Mouse (Mus musculus): ENCODE results near the gene Hist1h2bh.
"Not testable (repeated sequence)": the region's sequence is repeated elsewhere in the genome, so short reads cannot be mapped to it uniquely, and the experiment has no call there.

The Hist1h2bh gene

DNA sequence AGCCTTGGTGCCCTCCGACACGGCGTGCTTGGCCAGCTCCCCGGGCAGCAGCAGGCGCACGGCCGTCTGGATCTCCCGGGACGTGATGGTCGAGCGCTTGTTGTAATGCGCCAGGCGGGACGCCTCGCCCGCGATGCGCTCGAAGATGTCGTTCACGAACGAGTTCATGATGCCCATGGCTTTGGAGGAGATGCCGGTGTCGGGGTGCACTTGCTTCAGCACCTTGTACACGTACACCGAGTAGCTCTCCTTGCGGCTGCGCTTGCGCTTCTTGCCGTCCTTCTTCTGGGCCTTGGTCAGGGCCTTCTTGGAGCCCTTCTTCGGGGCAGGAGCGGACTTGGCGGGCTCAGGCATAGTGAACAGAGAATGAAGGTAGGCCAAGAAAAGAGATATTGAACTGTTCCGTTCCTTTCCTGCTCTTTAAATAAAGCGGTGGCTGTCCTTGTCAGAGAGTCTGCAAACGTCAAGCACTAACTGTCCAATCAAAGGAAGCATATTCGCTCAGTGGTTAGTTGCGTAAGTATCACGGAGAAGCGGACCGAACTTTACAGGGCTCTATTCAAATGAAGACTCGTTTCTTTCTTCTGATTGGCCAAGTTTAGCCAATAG, at the start of gene Hist1h2bh:
Gene Hist1h2bh, minus strand, starts transcription at position 394 of the 609 bp plus-strand sequence.
- DNase-seq, result peak; percentile 72

GRCm38 (mm10) chr13:23592614-23593013, 49.4 kb upstream of the Hist1h2bh start:
- DNase-seq, result no peak

DNA sequence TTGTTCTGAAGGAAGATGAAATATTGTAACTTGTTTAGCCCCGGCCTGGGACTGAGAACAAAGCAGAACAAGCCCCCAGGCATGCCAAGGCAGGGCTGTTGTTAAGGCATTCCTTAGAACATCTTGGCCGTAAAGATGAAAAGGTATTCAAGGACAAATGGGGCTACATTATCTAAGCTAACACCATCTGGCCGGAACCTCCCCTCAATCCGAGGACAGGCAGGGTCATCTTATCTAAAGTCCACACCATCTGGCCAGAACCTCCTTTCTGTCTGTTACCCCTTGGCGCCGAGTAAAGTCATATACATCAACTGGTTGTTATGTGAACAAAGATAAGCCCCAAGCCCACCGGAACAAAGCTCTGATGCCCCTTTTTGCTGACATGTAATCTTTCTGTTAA, 48.7 kb upstream of the Hist1h2bh start:
- DNase-seq, result not testable (repeated sequence)

GRCm38 (mm10) chr13:23591206-23591605, 48.0 kb upstream of the Hist1h2bh start:
- DNase-seq, result no peak

GRCm38 (mm10) chr13:23586940-23587225, 43.7 kb upstream of the Hist1h2bh start:
- no peak for DNase-seq

DNA sequence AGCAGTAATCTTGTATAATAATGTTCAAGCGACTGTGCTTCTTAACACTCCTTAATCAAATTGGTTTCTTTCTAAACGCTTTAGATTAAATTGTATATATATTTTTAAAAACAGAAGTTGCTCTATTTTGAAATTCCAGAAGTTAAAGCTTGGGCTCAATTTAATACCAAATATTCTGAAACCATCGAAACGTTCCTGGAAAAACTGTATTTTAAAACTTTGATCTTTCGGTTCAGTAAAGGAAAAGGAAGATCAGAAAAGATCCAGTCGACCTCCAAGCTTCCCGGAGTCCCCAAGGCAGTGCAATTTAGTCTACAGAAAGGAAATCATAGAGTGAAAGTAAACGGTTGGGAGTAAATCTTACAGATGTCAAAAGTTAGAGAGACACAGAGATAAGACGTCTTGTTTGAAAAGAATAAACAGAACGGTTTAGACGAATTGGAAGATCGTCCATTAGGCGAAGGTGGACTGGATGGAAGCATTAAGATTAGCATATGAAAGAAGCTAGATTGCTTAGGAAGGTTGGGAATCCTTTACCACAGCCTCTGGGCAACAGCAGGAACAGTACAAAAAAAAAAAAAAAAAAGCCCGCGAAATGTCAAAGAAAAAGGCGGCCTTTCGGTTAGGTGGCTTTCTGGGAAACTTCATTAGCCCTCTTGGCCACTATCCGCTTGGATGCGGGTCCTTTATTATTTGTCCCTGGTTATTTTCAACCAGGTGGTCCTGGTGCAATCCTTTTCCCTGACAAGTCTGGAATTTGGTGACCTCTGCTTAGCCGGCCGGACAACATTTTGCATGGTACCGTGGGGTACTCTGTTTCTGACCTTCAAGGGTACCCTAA, 43.1 kb upstream of the Hist1h2bh start:
- no peak for DNase-seq

- DNase-seq, result peak; percentile 68
Observed at GRCm38 (mm10) chr13:23585442-23586098, 42.4 kb upstream of the Hist1h2bh start.

- DNase-seq, result peak; percentile 81
Observed at GRCm38 (mm10) chr13:23585029-23585441, 41.8 kb upstream of the Hist1h2bh start.

GRCm38 (mm10) chr13:23584331-23584730, 41.1 kb upstream of the Hist1h2bh start:
- DNase-seq, result no peak

DNA sequence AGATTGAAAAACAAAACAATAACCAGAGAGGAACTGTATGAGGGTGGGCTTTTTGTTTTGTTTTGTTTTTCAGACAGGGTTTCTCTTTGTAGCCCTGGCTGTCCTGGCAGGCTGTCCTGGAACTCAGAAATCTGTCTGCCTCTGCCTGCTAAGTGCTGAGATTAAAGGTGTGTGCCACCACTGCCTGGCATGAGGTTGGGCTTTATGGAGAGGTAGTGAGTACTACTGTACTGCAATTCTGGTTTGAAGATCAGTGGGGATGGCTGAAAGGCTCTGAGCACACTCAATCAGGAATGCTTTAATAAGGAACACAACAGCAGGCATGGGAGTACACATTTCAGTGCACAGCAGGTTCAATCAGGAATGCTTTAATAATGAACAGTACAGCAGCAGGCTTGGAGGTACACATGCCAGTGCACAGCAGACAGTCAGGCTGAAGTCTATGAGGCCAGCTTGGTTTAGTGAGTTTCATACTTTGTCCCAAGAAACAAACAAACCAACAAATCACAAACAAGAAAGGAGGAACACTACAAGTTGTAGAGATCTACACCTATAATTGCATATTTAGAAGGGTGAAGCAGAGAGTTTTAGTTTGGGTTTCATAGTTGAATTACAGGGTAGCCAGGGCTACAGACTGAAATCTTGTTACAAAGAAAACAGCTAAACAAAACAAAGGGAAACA, 40.3 kb upstream of the Hist1h2bh start:
- no peak for DNase-seq

GRCm38 (mm10) chr13:23582219-23583056, 39.2 kb upstream of the Hist1h2bh start:
- DNase-seq, result no peak

GRCm38 (mm10) chr13:23581408-23582218, 38.4 kb upstream of the Hist1h2bh start, which contains the start of gene Hist1h4d:
TSS of gene Hist1h4d (plus strand) at chr13:23581598.
- peak; percentile 94 for DNase-seq

GRCm38 (mm10) chr13:23577835-23578234, 34.6 kb upstream of the Hist1h2bh start:
- no peak for DNase-seq

DNA sequence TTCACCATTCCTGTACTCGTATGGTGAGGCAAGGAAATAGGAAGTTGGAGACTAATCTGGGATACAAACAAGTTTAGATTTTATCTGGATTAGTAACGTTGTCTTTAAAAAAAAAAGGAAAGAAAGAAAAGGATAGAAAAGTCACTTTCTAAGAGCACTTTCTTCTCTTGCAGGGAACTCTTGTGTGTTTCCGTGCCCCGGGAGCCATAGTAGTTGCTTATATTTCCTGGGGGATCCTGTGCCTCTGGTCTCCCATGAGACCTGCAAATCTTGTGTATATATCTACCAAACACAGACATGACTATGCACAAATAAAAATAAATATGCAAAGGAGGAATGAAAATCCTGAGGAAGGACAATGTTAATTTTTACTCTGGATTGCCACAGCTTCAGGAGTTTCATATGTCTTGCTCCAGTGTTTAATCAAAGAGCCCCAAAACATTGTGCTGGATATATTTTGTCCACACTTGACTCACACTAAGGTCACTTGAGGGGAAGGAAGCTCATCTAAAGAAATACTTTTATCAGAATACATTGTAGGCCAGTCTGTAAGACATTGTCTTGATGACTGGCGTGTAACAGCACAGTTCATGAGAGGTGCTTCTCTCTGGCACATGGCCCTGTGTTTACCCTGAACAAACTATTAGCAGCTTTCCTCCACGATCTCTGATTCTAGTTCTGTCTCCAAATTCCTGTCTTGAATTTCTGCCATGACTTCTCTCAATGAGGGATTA, 33.9 kb upstream of the Hist1h2bh start:
- no peak for DNase-seq

- DNase-seq, result no peak
Observed at GRCm38 (mm10) chr13:23576351-23576881, 33.2 kb upstream of the Hist1h2bh start.

DNA sequence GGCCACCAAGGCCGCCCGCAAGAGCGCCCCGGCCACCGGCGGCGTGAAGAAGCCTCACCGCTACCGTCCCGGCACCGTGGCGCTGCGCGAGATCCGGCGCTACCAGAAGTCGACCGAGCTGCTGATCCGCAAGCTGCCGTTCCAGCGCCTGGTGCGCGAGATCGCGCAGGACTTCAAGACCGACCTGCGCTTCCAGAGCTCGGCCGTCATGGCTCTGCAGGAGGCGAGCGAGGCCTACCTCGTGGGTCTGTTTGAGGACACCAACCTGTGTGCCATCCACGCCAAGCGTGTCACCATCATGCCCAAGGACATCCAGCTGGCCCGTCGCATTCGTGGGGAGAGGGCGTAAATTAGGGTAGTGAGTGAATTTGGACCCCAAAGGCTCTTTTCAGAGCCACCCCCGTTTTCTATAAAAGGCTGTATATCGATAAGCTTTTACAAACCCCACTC, 32.7 kb upstream of the Hist1h2bh start:
- DNase-seq, result not testable (repeated sequence)

GRCm38 (mm10) chr13:23575271-23575851, 32.2 kb upstream of the Hist1h2bh start, which contains the start of gene Hist1h3d:
TSS of gene Hist1h3d (plus strand) at chr13:23575763.
- no peak for DNase-seq

DNA sequence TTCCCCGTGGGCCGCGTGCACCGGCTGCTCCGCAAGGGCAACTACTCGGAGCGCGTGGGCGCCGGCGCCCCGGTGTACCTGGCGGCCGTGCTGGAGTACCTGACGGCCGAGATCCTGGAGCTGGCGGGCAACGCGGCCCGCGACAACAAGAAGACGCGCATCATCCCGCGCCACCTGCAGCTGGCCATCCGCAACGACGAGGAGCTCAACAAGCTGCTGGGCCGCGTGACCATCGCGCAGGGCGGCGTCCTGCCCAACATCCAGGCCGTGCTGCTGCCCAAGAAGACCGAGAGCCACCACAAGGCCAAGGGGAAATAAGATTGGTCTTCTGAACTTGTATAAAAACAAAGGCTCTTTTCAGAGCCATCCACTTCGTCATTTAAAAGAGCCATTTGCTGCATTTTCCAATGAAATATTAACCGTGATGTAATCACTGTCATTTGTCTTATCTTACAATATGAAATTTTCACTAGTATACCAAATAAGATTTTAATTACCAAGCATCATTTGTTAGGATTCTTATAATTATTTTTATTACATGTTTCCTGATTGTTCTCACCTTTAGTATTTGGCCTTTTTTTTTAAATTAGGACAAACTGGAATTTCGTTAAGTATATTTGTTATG, 31.5 kb upstream of the Hist1h2bh start:
- not testable (repeated sequence) for DNase-seq

DNA sequence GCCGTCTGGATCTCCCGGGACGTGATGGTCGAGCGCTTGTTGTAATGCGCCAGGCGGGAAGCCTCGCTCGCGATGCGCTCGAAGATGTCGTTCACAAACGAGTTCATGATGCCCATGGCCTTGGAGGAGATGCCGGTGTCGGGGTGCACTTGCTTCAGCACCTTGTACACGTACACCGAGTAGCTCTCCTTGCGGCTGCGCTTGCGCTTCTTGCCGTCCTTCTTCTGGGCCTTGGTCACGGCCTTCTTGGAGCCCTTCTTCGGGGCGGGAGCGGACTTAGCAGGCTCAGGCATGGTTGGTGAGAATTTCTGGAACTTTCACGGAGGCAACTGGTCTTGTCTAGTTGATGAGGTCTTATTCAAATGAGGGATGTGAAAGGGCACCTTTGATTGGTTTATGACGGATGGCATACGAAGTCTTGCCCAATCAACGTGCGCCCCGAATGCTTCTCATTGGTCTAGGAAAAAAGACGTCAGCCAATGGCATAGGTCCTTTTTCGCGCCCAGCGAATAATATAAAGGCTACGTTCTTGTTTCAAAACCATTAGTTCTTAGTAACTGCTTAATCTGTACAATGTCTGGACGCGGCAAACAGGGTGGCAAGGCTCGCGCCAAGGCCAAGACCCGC, 30.8 kb upstream of the Hist1h2bh start, which contains the start of the genes Hist1h2bf and Hist1h2ad:
Gene Hist1h2bf, minus strand, starts transcription at position 299 of the 627 bp plus-strand sequence.
Gene Hist1h2ad, plus strand, starts transcription at position 484 of the 627 bp plus-strand sequence.
- DNase-seq, result peak; percentile 93
